Mouse (Mus musculus) liver, embryonic 13.5 days (tissue): Measurements from ENCODE around the gene Nlrp3. TPM values are rescaled to one million over a fixed set of nuclear protein-coding genes. Genes with fewer than 3 reads are reported as not detected.

Experiments
- ATAC-seq: fragments of 200-750 bp; cut with Nextera tagmentation; 2 replicates; pipeline ENCODE4 v1.8.0; 2017; ENCODE audit warnings: low read depth, mild to moderate bottlenecking, moderate number of reproducible peaks, moderate library complexity
- DNase-seq: peaks from one replicate; pipeline ENCODE4 v3.0.0; 2022
- H3K27ac ChIP-seq: fragments of 300-500 bp; sonication (generic); 2 replicates; pipeline ENCODE4 v1.5.1; 2015; ENCODE audit warnings: moderate library complexity, mild to moderate bottlenecking, inconsistent platforms
- H3K27me3 ChIP-seq: fragments of 300-500 bp; sonication (generic); 2 replicates; pipeline ENCODE4 v1.6.1; 2015; ENCODE audit warnings: mild to moderate bottlenecking, inconsistent platforms
- H3K36me3 ChIP-seq: fragments of 300-500 bp; sonication (generic); 2 replicates; pipeline ENCODE4 v1.6.1; 2015; ENCODE audit warnings: mild to moderate bottlenecking, inconsistent platforms
- H3K4me1 ChIP-seq: fragments of 300-500 bp; sonication (generic); replicated peaks from 2 replicates; pipeline ENCODE4 v1.6.1; 2015; ENCODE audit warnings: inconsistent platforms
- H3K4me2 ChIP-seq: fragments of 300-500 bp; sonication (generic); 2 replicates; pipeline ENCODE4 v1.6.1; 2015; ENCODE audit warnings: inconsistent platforms, mild to moderate bottlenecking, moderate library complexity
- H3K4me3 ChIP-seq: fragments of 300-500 bp; sonication (generic); replicated peaks from 2 replicates; pipeline ENCODE4 v1.5.1; 2015; ENCODE audit warnings: mild to moderate bottlenecking, inconsistent platforms
- H3K9ac ChIP-seq: fragments of 300-500 bp; sonication (generic); 2 replicates; pipeline ENCODE4 v1.6.1; 2015; ENCODE audit warnings: mild to moderate bottlenecking, inconsistent platforms
- H3K9me3 ChIP-seq: fragments of 300-500 bp; sonication (generic); replicated peaks from 2 replicates; pipeline ENCODE4 v1.6.1; 2016; ENCODE audit warnings: inconsistent platforms
- WGBS: fragments of 180-500 bp; shearing (Covaris S2); methylation state at CpG from one replicate; pipeline ENCODE4 v1.1.7; 2015; ENCODE audit not compliant: insufficient replicate concordance; 5-methylcytosine and 5-hydroxymethylcytosine counted together
- polyA plus RNA-seq: library from polyadenylated mRNA; unstranded; fragments of >200 nt; fragmentation: Nextera tagmentation; extraction: Ambion mirVana; gene quantifications from 2 replicates; pipeline ENCODE4 v1.2.1, GENCODE M21; 2015

The Nlrp3 gene
- polyA plus RNA-seq, 1 experiment from 2014 or later, result 0.27 TPM

- H3K4me2 ChIP-seq, result no peak overlapping the region
These were observed 3.9 kb upstream of the Nlrp3 start for GRCm38 (mm10) chr11:59537218-59538130.

GRCm38 (mm10) chr11:59538387-59538786, 3.0 kb upstream of the Nlrp3 start:
- Histone ChIP-seq H3K4me3 (no peak overlapping the region), H3K36me3 (no peaks in the 10 kb centered on the region), H3K27ac (no peak overlapping the region), H3K4me2 (no peak overlapping the region), H3K9ac (no peak overlapping the region), H3K4me1 (0 out of 2 replicates have a peak, but pooled peaks cover 5% of the 10 kb centered on the region), H3K9me3 (no peaks in the 10 kb centered on the region), H3K27me3 (no peaks in the 10 kb centered on the region)
- WGBS, result 28% methylated on average over 11 of the region's 11 CpGs
- no peak for ATAC-seq
- DNase-seq, result no peak

More at GRCm38 (mm10) chr11:59537218-59538130, 3.9 kb upstream of the Nlrp3 start:
- Histone ChIP-seq H3K27ac (no peak overlapping the region), H3K27me3 (no peaks in the 10 kb centered on the region), H3K4me3 (no peak overlapping the region), H3K9me3 (no peaks in the 10 kb centered on the region), H3K9ac (no peak overlapping the region), H3K36me3 (no peaks in the 10 kb centered on the region), H3K4me1 (0 out of 2 replicates have a peak, but pooled peaks cover 5% of the 10 kb centered on the region)
- DNase-seq (no peak), ATAC-seq (no peak)
- WGBS, result 57% methylated on average over 16 of the region's 16 CpGs

- H3K4me2 ChIP-seq, result no peak overlapping the region
- H3K4me1 ChIP-seq, result 0 out of 2 replicates have a peak, but pooled peaks cover 5% of the 10 kb centered on the region
- WGBS, result 27% methylated on average over 3 of the region's 3 CpGs
- H3K4me3 ChIP-seq, result no peak overlapping the region
- no peaks in the 10 kb centered on the region for H3K36me3 ChIP-seq
- H3K9ac ChIP-seq, result no peak overlapping the region
- H3K9me3 ChIP-seq, result no peaks in the 10 kb centered on the region
- H3K27me3 ChIP-seq, result no peaks in the 10 kb centered on the region
- H3K27ac ChIP-seq, result no peak overlapping the region
- DNase-seq, result no peak
- ATAC-seq, result no peak
These were observed 1.2 kb upstream of the Nlrp3 start for GRCm38 (mm10) chr11:59540123-59540522.

- no peaks in the 10 kb centered on the region for H3K27me3 ChIP-seq
- 0 out of 2 replicates have a peak, but pooled peaks cover 5% of the 10 kb centered on the region for H3K4me1 ChIP-seq
- no peaks in the 10 kb centered on the region for H3K36me3 ChIP-seq
- no peak overlapping the region for H3K27ac ChIP-seq
- H3K9me3 ChIP-seq, result no peaks in the 10 kb centered on the region
- no peak for ATAC-seq
- H3K4me3 ChIP-seq, result no peak overlapping the region
- no peak for DNase-seq
- no peak overlapping the region for H3K4me2 ChIP-seq
- no peak overlapping the region for H3K9ac ChIP-seq
- WGBS, result 27% methylated on average over 6 of the region's 6 CpGs
These were observed 1.1 kb downstream of the Nlrp3 start for GRCm38 (mm10) chr11:59542442-59542841.

GRCm38 (mm10) chr11:59543376-59543775, 2.0 kb downstream of the Nlrp3 start:
- DNase-seq (no peak), ATAC-seq (no peak)
- 49% methylated on average over 3 of the region's 3 CpGs for WGBS

GRCm38 (mm10) chr11:59544005-59544404, 2.6 kb downstream of the Nlrp3 start:
- no peaks in the 10 kb centered on the region for H3K36me3 ChIP-seq
- H3K4me2 ChIP-seq, result no peak overlapping the region
- no peaks in the 10 kb centered on the region for H3K9me3 ChIP-seq
- 64% methylated on average over 9 of the region's 9 CpGs for WGBS
- H3K4me1 ChIP-seq, result 0 out of 2 replicates have a peak, but pooled peaks cover 5% of the 10 kb centered on the region
- DNase-seq, result no peak
- H3K27ac ChIP-seq, result no peak overlapping the region
- ATAC-seq, result no peak
- no peaks in the 10 kb centered on the region for H3K27me3 ChIP-seq
- no peak overlapping the region for H3K9ac ChIP-seq
- H3K4me3 ChIP-seq, result no peak overlapping the region

More at GRCm38 (mm10) chr11:59543376-59543775, 2.0 kb downstream of the Nlrp3 start:
- H3K27me3 ChIP-seq, result no peaks in the 10 kb centered on the region
- H3K36me3 ChIP-seq, result no peaks in the 10 kb centered on the region
- H3K4me2 ChIP-seq, result no peak overlapping the region
- no peak overlapping the region for H3K4me3 ChIP-seq
- no peak overlapping the region for H3K9ac ChIP-seq
- no peak overlapping the region for H3K27ac ChIP-seq
- H3K9me3 ChIP-seq, result no peaks in the 10 kb centered on the region
- H3K4me1 ChIP-seq, result 0 out of 2 replicates have a peak, but pooled peaks cover 5% of the 10 kb centered on the region

GRCm38 (mm10) chr11:59554127-59554526, 12.8 kb downstream of the Nlrp3 start:
- Histone ChIP-seq H3K27me3 (no peaks in the 10 kb centered on the region), H3K27ac (no peak overlapping the region), H3K4me2 (no peak overlapping the region), H3K9ac (no peak overlapping the region), H3K4me3 (no peak overlapping the region), H3K9me3 (no peaks in the 10 kb centered on the region), H3K4me1 (no peaks in the 10 kb centered on the region), H3K36me3 (no peaks in the 10 kb centered on the region)
- 79% methylated on average over 11 of the region's 11 CpGs for whole genome bisulfite sequencing
- DNase-seq (no peak), ATAC-seq (no peak)

- Histone ChIP-seq H3K9ac (no peak overlapping the region), H3K4me2 (no peak overlapping the region), H3K27me3 (no peaks in the 10 kb centered on the region), H3K36me3 (no peaks in the 10 kb centered on the region), H3K4me1 (no peaks in the 10 kb centered on the region), H3K9me3 (no peaks in the 10 kb centered on the region), H3K4me3 (no peak overlapping the region), H3K27ac (no peak overlapping the region)
- DNase-seq (no peak), ATAC-seq (no peak)
- 24% methylated on average over 8 of the region's 8 CpGs for WGBS
These were observed 13.2 kb downstream of the Nlrp3 start for GRCm38 (mm10) chr11:59554535-59554934.

- 44% methylated on average over 3 of the region's 3 CpGs for WGBS
- ATAC-seq (no peak), DNase-seq (no peak)
These were observed 19.5 kb downstream of the Nlrp3 start for GRCm38 (mm10) chr11:59560906-59561305.

GRCm38 (mm10) chr11:59562336-59562735, 21.0 kb downstream of the Nlrp3 start:
- ATAC-seq, result no peak
- 73% methylated on average over 4 of the region's 4 CpGs for WGBS
- Histone ChIP-seq H3K9ac (no peak overlapping the region), H3K4me3 (no peak overlapping the region), H3K4me2 (no peak overlapping the region), H3K36me3 (no peaks in the 10 kb centered on the region), H3K27ac (no peak overlapping the region), H3K4me1 (no peaks in the 10 kb centered on the region), H3K27me3 (no peaks in the 10 kb centered on the region), H3K9me3 (no peaks in the 10 kb centered on the region)
- no peak for DNase-seq

More at GRCm38 (mm10) chr11:59560906-59561305, 19.5 kb downstream of the Nlrp3 start:
- Histone ChIP-seq H3K4me1 (no peaks in the 10 kb centered on the region), H3K4me3 (no peak overlapping the region), H3K27me3 (no peaks in the 10 kb centered on the region), H3K36me3 (no peaks in the 10 kb centered on the region), H3K9me3 (no peaks in the 10 kb centered on the region), H3K4me2 (no peak overlapping the region), H3K9ac (no peak overlapping the region), H3K27ac (no peak overlapping the region)

GRCm38 (mm10) chr11:59562837-59563236, 21.5 kb downstream of the Nlrp3 start:
- Histone ChIP-seq H3K27me3 (no peaks in the 10 kb centered on the region), H3K36me3 (no peaks in the 10 kb centered on the region), H3K4me1 (no peaks in the 10 kb centered on the region), H3K4me2 (no peak overlapping the region), H3K27ac (no peak overlapping the region), H3K9ac (no peak overlapping the region), H3K4me3 (no peak overlapping the region), H3K9me3 (no peaks in the 10 kb centered on the region)
- DNase-seq (no peak), ATAC-seq (no peak)
- WGBS, result 56% methylated on average over 9 of the region's 9 CpGs
